Mouse (Mus musculus): ENCODE measurements around the gene Ptger1.

Ptger1 gene

GRCm38 (mm10) chr8:83695351-83696106, 29.1 kb downstream of the Ptger1 start:
- no peak for DNase-seq (ENCODE audit: low spot score in 2 of 2)

- no peak for DNase-seq (ENCODE audit: low spot score in 2 of 2)
Observed at GRCm38 (mm10) chr8:83697374-83698220, 31.1 kb downstream of the Ptger1 start.

- DNase-seq (ENCODE audit: low spot score in 2 of 2) = no peak
Observed at GRCm38 (mm10) chr8:83698291-83698660, 31.8 kb downstream of the Ptger1 start.

- no peak for DNase-seq (ENCODE audit: low spot score in 2 of 2)
Observed at GRCm38 (mm10) chr8:83698661-83699453, 32.4 kb downstream of the Ptger1 start, which contains the start of gene Pkn1. Gene Pkn1 (minus strand): TSS chr8:83699179.

- DNase-seq (ENCODE audit: low spot score in 2 of 2) = no peak
Observed at GRCm38 (mm10) chr8:83699566-83699965, 33.1 kb downstream of the Ptger1 start.

GRCm38 (mm10) chr8:83700423-83701085, 34.1 kb downstream of the Ptger1 start:
- no peak for DNase-seq (ENCODE audit: low spot score in 2 of 2)

GRCm38 (mm10) chr8:83703426-83703825, 36.9 kb downstream of the Ptger1 start:
- DNase-seq (ENCODE audit: low spot score in 2 of 2) = no peak

GRCm38 (mm10) chr8:83706411-83706810, 39.9 kb downstream of the Ptger1 start:
- DNase-seq (ENCODE audit: low spot score in 2 of 2) = no peak

GRCm38 (mm10) chr8:83707554-83707953, 41.1 kb downstream of the Ptger1 start:
- DNase-seq (ENCODE audit: low spot score in 2 of 2) = no peak

- no peak for DNase-seq (ENCODE audit: low spot score in 2 of 2)
Observed at GRCm38 (mm10) chr8:83714676-83715030, 48.2 kb downstream of the Ptger1 start.

- peak; percentile 92 to 94 for DNase-seq (ENCODE audit: low spot score in 2 of 2)
Observed at GRCm38 (mm10) chr8:83715031-83715690, 48.7 kb downstream of the Ptger1 start, which contains the start of gene Ddx39. Gene Ddx39 (plus strand): TSS chr8:83715177.

GRCm38 (mm10) chr8:83715771-83716170, 49.3 kb downstream of the Ptger1 start:
- DNase-seq (ENCODE audit: low spot score in 2 of 2) = no peak

- DNase-seq (ENCODE audit: low spot score in 2 of 2) = no peak
Observed at GRCm38 (mm10) chr8:83716563-83716962, 50.1 kb downstream of the Ptger1 start.

GRCm38 (mm10) chr8:83719048-83719447, 52.6 kb downstream of the Ptger1 start:
- no peak for DNase-seq (ENCODE audit: low spot score in 2 of 2)

GRCm38 (mm10) chr8:83719693-83720092, 53.2 kb downstream of the Ptger1 start:
- DNase-seq (ENCODE audit: low spot score in 2 of 2) = no peak

- DNase-seq (ENCODE audit: low spot score in 2 of 2) = no peak
Observed at GRCm38 (mm10) chr8:83721405-83722025, 55.0 kb downstream of the Ptger1 start.
